Mouse (Mus musculus) adrenal gland, adult 8-10 months (tissue): ENCODE results near the gene Gm3149. TPM values are rescaled to one million over a fixed set of nuclear protein-coding genes. Genes with fewer than 3 reads are reported as not detected.
"Not testable (repeated sequence)": the region's sequence is repeated elsewhere in the genome, so short reads cannot be mapped to it uniquely, and the experiment has no call there.

Experiments
- DNase-seq: peaks from one replicate; pipeline ENCODE4 v3.0.0; 2022
- total RNA-seq, 4 experiments: library from RNA; stranded (reverse); gene quantifications; 2 replicates each; pipeline ENCODE4 v1.2.4; 2022

The Gm3149 gene
- total RNA-seq = not detected

DNA sequence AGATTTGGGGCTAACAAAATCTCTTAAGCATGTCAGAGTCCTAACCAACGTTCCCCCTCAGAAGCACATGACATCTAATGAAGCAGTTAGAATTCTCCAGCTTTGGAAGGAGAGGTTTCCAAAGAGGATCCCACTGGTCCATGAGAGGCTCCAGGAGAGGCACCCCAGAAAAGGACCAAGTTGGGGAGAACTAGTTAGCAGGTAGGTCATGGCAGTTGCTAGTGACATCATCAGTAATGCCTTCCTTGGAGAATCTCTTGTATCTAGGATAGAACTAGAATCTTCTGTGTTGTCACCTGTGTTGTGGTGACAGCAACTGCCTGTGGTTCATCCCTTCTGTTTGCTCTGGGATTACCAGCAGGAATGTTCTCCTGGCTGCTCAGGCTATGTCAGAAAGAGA, at the start of gene Gm3149:
Gene Gm3149 (plus strand): TSS at position 301 of the 400 bp plus-strand sequence.
- DNase-seq = not testable (repeated sequence)

DNA sequence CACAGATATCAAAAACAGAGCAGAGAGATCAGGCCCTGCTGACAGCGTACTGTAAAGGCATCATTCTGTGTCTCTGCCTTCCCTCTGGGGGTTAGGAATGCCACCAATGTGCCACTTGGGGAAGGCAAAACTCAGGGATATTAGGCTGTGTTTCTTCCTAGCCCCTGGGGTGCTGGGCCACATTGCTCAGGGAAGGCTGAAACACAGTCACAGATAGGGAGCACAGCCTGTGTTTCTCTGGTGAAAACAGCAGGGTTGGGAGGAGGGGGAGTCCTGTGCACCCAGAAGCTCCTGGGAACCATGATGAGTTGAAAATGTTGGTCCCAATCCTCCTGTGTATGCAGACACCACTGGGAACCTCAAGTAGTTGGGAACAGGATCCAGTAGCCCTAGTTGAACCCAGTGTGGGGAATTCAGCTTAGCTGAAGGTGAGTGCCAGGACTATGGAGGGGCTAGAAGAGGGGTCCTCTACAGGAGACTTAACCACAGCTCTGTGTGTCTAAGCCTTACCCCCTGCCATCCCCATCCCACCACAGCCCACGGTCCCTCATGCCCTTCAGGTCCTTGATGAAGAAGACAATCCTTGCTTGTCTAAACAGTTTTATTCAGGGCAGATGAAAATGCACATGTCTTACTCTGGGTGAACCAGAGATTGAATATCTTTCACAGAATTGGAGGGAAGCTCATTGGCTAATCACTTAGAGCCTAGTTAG, 47.7 kb upstream of the Gm3149 start:
- not testable (repeated sequence) for DNase-seq

DNA sequence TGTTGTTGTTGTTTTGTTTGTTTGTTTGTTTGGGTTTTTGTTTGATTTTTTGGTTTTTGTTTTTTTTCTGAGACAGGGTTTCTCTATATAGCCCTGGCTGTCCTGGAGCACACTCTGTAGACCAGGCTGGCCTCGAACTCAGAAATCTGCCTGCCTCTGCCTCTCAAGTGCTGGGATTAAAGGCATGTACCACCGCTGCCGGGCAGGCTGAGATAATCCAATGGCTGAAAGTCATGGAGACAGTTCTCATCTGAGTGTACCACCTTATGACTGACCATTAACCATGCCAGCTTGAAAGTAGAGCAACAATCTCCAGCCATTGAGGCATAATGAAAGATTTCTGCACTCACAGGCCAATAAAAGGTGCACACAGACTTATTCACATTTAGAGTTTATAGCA, 37.3 kb upstream of the Gm3149 start:
- DNase-seq = not testable (repeated sequence)

DNA sequence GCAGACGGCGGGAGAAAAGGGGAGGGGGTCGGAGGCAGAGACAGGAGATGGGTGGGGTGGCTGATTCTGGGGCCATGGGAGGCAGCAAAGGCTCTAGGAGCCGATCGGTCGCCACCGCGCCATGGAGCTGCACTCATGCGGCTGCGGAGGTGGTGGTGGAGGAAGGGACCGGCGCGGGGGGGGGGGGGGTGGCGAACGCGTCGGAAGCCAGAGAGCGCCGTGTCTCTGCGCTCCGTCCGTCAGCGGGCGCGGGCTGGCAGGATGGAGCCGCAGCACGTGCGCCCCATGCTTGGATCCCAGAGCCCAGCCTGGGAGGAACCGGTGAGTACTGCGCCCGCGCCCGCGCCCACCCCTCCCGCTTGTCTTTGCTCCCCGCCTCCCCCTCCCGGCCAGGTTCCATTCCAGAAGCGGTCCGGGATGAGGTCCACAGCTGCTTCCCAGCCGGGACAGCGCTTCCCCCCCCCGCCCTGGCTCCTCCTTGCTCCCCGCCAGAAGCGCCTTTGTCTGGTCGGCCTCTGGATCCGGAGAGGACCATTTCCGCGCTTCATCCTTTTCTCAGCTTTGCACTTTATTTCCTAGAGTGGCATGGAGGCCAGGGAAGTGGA, 17.5 kb downstream of the Gm3149 start, which contains the start of gene 2610042L04Rik:
Gene 2610042L04Rik (plus strand): TSS at position 288 of the 605 bp plus-strand sequence.
- not testable (repeated sequence) for DNase-seq

DNA sequence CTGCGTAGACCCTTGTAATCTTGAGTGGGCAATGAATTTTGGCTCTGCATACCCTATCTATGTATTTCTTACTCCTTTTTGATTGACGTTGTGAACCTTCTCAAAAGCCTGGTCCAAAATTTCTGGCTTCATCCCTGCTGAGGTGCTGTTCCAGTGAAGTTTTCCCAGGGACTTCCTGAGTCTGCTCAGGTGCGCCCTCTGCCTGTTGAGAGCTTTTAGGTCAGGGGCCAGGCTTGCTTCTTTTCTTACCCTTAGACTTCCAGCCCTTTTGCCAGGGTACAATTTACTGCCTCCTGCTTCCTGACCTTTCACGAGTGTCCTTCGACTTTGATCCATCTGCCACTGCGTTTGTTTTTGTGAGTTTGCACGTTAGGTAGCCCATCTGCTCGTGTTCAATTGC, 18.4 kb downstream of the Gm3149 start:
- not testable (repeated sequence) for DNase-seq

DNA sequence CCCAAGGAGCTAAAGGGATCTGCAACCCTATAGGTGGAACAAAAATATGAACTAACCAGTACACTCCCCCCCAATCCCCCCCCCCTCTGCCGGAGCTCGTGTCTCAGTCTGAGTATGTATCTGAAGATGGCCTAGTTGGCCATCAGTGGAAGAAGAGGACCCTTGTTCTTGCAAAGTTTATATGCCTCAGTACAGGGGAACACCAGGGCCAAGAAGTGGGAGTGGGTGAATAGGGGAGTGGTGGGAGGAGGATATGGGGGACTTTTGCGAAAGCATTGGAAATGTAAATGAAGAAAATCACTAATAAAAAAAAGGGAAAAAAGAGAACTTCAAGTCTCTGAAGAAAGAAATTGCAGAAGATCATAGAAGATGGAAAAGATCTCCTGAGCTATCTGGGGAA, 51.9 kb downstream of the Gm3149 start:
- not testable (repeated sequence) for DNase-seq

DNA sequence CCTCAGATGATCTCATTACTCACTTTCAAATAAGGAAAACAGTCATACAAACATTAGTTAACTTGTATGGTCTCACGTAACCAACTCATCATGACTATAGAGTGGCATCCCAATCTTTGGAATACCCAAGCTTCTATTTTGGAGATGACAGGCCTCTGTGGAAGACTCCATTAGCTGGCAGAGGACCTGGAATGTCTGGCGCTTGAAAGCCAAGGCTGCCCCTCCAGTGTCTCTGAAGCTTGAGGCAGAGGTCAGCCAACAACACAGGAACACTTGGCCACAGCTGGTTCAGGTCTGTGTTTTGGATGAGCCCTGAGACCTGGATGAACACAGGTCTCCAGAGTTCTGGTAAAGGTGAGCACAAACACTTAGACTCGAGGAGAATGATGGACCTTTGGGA, 52.6 kb downstream of the Gm3149 start:
- not testable (repeated sequence) for DNase-seq

Other genes with a start within 250 kb of the Gm3149 start
- not detected for gene Gm3115, start 233.2 kb upstream of the Gm3149 start, total RNA-seq
- under 1 TPM in 2 of 4 experiments, not detected in 2; 0.31 to 0.37 TPM for gene Gm8108, start 206.8 kb upstream of the Gm3149 start, total RNA-seq
- gene Gm3127, start 152.3 kb upstream of the Gm3149 start, total RNA-seq = not detected
- gene Gm2974, start 134.7 kb upstream of the Gm3149 start, total RNA-seq = not detected
- not detected for gene Gm3138, start 67.7 kb upstream of the Gm3149 start, total RNA-seq
- under 1 TPM in 1 of 4 experiments, not detected in 3; 0.30 TPM for gene 2610042L04Rik, start 17.5 kb downstream of the Gm3149 start, total RNA-seq
- not detected for gene Gm3159, start 80.2 kb downstream of the Gm3149 start, total RNA-seq
- gene Gm3164, start 98.2 kb downstream of the Gm3149 start, total RNA-seq = under 1 TPM in 1 of 4 experiments, not detected in 3; 0.31 TPM
- 1 to 10 TPM in 1 of 4 experiments, not detected in 3; 1.1 TPM for gene Gm3173, start 113.7 kb downstream of the Gm3149 start, total RNA-seq
- gene Gm3182, start 164.5 kb downstream of the Gm3149 start, total RNA-seq = not detected
- gene Gm3047, start 238.1 kb downstream of the Gm3149 start, total RNA-seq = not detected